Mouse (Mus musculus): ENCODE data around the gene Gm29133. TPM values are rescaled to one million over a fixed set of nuclear protein-coding genes. Genes with fewer than 3 reads are reported as not detected.

Gm29133 gene
- polyA plus RNA-seq (2014; fragmentation: Nextera tagmentation; extraction: Ambion mirVana) = not detected in 2 replicates

DNA sequence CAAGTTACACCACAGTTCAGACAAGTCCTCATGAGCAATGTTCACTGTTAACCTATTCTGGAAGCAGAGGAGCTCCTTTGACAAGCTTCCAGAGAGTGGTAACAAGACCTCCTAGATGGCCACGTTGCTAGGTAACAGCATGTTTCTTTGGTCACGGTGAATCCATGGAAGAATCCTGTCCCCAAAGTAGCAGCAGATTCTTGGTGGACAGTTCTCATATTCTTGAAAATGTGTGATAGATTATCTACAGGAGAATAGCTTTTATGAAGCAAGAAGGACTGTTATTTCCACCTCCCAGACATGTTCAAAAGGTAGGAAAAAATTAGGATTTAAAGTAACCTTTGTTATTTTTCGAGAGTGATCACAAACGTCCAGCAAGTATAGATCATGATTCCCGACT is at the start of gene Gm29133:
TSS of gene Gm29133 (plus strand) at position 301 of the 400 bp plus-strand sequence.
- no peak for ATAC-seq (replicated peaks; ENCODE audit: low FRiP score)
- no peaks in the 10 kb centered on the region for H3K27me3 ChIP-seq (ENCODE audit: control insufficient read depth, insufficient read depth, low read length)
- 69% methylated on average over 5 of the region's 5 CpGs for WGBS

DNA sequence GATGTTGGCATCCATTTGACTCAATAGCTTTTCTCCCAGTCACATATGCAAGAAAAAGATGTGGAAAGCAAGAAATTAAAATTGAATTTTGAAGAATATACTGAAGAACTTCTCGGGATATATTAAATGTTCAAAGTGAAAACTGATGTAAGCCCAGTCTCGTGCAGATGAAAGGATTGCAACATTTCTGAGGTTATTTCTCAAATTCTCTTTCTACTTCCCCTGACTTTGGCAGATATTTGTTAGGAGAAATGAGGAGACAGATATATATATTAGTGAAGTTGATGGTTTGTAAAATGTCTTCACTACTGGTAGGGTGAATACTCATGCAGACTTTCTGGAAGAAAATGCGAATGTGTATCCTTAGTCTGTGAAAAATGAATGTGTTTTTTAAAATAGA is 48.9 kb upstream of the Gm29133 start:
- no peaks in the 10 kb centered on the region for H3K36me3 ChIP-seq (ENCODE audit: control insufficient read depth, insufficient read depth, low read length)
- WGBS = 95% methylated on average over 3 of the region's 3 CpGs
- no peak overlapping the region for H3K27ac ChIP-seq (ENCODE audit: low read depth, low read length)
- H3K9me3 ChIP-seq (ENCODE audit: control insufficient read depth, low read length) = no peaks in the 10 kb centered on the region
- H3K4me1 ChIP-seq (replicated peaks; ENCODE audit: control insufficient read depth, insufficient read depth, low read length) = no peaks in the 10 kb centered on the region
- ATAC-seq (replicated peaks; ENCODE audit: low FRiP score) (no peak), DNase-seq (ENCODE audit: low spot score) (no peak)
- H3K9ac ChIP-seq (ENCODE audit: low read length) = no peak overlapping the region
- H3K4me3 ChIP-seq (ENCODE audit: low read depth, low read length) = no peak overlapping the region
- H3K4me2 ChIP-seq (ENCODE audit: low read depth, low read length, severe bottlenecking) = no peak overlapping the region
- no peaks in the 10 kb centered on the region for H3K27me3 ChIP-seq (ENCODE audit: control insufficient read depth, insufficient read depth, low read length)

More for the DNA sequence above, at the start of gene Gm29133:
- Histone ChIP-seq H3K27ac (ENCODE audit: low read depth, low read length) (no peak within 1 kb of the TSS), H3K9ac (ENCODE audit: low read length) (no peak within 1 kb of the TSS), H3K4me2 (ENCODE audit: low read depth, low read length, severe bottlenecking) (no peak within 1 kb of the TSS), H3K4me3 (ENCODE audit: low read depth, low read length) (no peak within 1 kb of the TSS), H3K36me3 (ENCODE audit: control insufficient read depth, insufficient read depth, low read length) (no peaks in the 10 kb centered on the region), H3K9me3 (ENCODE audit: control insufficient read depth, low read length) (no peaks in the 10 kb centered on the region), H3K4me1 (replicated peaks; ENCODE audit: control insufficient read depth, insufficient read depth, low read length) (no peaks in the 10 kb centered on the region)
- no peak for DNase-seq (ENCODE audit: low spot score)

DNA sequence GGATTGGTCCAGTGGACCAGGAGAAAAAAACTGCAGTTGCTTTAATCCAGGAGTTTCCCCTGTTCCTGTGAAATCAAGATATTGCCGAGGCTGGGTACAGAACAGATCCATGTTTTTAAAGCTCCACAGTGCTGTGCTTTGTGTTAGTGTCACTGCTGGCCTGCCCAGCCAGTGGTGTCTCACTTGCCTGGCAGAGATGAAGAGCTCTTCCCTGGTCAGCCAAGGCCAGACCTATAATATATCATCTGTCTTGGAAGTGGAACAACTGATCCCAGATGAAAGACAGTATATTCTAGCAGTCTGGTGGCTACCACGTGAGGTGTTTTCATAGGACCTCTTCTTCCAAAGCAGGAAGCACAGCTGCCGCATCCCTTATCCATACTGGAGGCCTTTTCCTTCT is 46.7 kb upstream of the Gm29133 start:
- H3K4me1 ChIP-seq (replicated peaks; ENCODE audit: control insufficient read depth, insufficient read depth, low read length) = no peaks in the 10 kb centered on the region
- H3K9me3 ChIP-seq (ENCODE audit: control insufficient read depth, low read length) = no peaks in the 10 kb centered on the region
- H3K27me3 ChIP-seq (ENCODE audit: control insufficient read depth, insufficient read depth, low read length) = no peaks in the 10 kb centered on the region
- no peak overlapping the region for H3K4me2 ChIP-seq (ENCODE audit: low read depth, low read length, severe bottlenecking)
- WGBS = 88% methylated on average over 3 of the region's 3 CpGs
- no peak for ATAC-seq (replicated peaks; ENCODE audit: low FRiP score)
- no peak overlapping the region for H3K4me3 ChIP-seq (ENCODE audit: low read depth, low read length)
- H3K27ac ChIP-seq (ENCODE audit: low read depth, low read length) = no peak overlapping the region
- DNase-seq (ENCODE audit: low spot score) = no peak
- no peak overlapping the region for H3K9ac ChIP-seq (ENCODE audit: low read length)
- H3K36me3 ChIP-seq (ENCODE audit: control insufficient read depth, insufficient read depth, low read length) = no peaks in the 10 kb centered on the region

DNA sequence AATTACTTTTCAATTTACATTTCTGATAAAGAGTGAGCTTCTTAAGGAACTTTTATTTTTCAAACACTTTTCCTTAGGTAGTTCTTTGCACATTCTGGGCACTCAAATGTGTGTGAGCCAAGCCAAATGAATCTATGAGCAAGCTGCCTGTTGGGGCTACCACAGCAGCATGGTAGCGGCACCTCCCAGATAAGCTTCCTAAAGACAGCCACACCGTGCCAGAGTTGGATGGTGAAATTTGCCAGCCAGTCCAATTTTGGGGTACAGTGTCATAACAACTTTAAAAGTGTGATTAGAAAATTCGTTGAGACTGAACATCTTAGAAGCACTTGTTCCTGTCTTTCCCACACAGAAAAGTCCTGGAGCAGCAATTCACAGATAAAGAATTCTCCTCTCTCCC is 41.5 kb upstream of the Gm29133 start:
- Histone ChIP-seq H3K36me3 (ENCODE audit: control insufficient read depth, insufficient read depth, low read length) (no peaks in the 10 kb centered on the region), H3K9ac (ENCODE audit: low read length) (no peak overlapping the region), H3K27me3 (ENCODE audit: control insufficient read depth, insufficient read depth, low read length) (no peaks in the 10 kb centered on the region), H3K4me2 (ENCODE audit: low read depth, low read length, severe bottlenecking) (no peak overlapping the region), H3K4me1 (replicated peaks; ENCODE audit: control insufficient read depth, insufficient read depth, low read length) (no peaks in the 10 kb centered on the region), H3K27ac (ENCODE audit: low read depth, low read length) (no peak overlapping the region), H3K9me3 (ENCODE audit: control insufficient read depth, low read length) (no peaks in the 10 kb centered on the region), H3K4me3 (ENCODE audit: low read depth, low read length) (no peak overlapping the region)
- ATAC-seq (replicated peaks; ENCODE audit: low FRiP score) (no peak), DNase-seq (ENCODE audit: low spot score) (no peak)
- 82% methylated on average over 3 of the region's 3 CpGs for WGBS

DNA sequence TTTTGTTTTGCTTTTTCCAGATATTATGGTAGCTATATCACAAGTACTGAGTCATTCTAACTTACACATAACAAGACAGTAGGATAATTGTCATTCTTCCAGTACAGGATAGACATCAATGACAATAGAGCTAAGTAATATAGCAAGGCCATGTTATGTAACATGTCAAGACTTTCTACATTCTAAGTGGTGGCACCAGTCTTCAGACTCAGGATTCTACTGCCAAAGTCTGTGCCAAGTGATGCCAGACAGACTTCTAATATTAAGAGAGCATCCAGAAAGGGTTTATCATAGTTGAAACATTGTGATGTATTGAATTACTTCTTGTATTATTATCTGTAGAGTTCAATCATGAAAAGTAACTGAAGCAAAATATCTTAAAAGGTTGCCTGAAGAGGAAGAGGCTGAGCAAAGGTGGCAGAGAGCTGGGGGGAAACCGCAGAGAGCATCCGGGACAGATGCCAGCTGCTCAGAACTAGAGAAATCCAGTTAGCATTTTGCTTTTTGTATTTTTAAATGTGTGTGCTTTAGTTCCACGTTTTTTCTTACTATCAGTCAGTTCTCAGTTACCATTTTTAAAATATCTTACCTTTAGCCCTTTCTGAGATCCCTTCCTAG is 34.2 kb upstream of the Gm29133 start:
- Histone ChIP-seq H3K9ac (ENCODE audit: low read length) (no peak overlapping the region), H3K4me2 (ENCODE audit: low read depth, low read length, severe bottlenecking) (no peak overlapping the region), H3K9me3 (ENCODE audit: control insufficient read depth, low read length) (no peaks in the 10 kb centered on the region), H3K36me3 (ENCODE audit: control insufficient read depth, insufficient read depth, low read length) (no peaks in the 10 kb centered on the region), H3K4me1 (replicated peaks; ENCODE audit: control insufficient read depth, insufficient read depth, low read length) (no peaks in the 10 kb centered on the region), H3K27ac (ENCODE audit: low read depth, low read length) (no peak overlapping the region), H3K27me3 (ENCODE audit: control insufficient read depth, insufficient read depth, low read length) (no peaks in the 10 kb centered on the region), H3K4me3 (ENCODE audit: low read depth, low read length) (no peak overlapping the region)
- no peak for DNase-seq (ENCODE audit: low spot score)
- no peak for ATAC-seq (replicated peaks; ENCODE audit: low FRiP score)
- WGBS = 76% methylated on average over 3 of the region's 3 CpGs

DNA sequence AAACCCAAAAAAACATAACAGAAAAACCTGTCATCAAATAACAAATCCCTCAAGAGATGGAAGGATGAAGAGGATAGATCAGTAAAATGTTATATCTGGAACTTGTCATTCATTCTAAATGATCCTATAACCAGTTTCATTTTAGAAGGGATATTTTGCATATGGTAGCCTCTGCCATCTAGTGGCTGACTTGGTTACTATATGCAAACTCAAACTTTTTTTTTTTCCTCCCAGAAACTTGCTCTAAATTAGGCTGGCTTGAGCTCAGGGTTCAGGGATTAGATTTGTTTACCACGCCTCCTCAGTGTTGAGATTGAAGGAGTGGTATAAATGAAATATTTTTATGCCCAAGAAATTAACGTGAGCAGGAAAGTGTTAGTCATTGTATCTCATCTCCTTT is 27.3 kb upstream of the Gm29133 start:
- no peak overlapping the region for H3K4me2 ChIP-seq (ENCODE audit: low read depth, low read length, severe bottlenecking)
- H3K4me3 ChIP-seq (ENCODE audit: low read depth, low read length) = no peak overlapping the region
- no peaks in the 10 kb centered on the region for H3K36me3 ChIP-seq (ENCODE audit: control insufficient read depth, insufficient read depth, low read length)
- WGBS = 34% methylated on average over 2 of the region's 2 CpGs
- DNase-seq (ENCODE audit: low spot score) (no peak), ATAC-seq (replicated peaks; ENCODE audit: low FRiP score) (0 out of 2 replicates have a peak, but pooled peaks have one; percentile 18)
- H3K4me1 ChIP-seq (replicated peaks; ENCODE audit: control insufficient read depth, insufficient read depth, low read length) = no peaks in the 10 kb centered on the region
- no peak overlapping the region for H3K9ac ChIP-seq (ENCODE audit: low read length)
- H3K9me3 ChIP-seq (ENCODE audit: control insufficient read depth, low read length) = no peaks in the 10 kb centered on the region
- H3K27me3 ChIP-seq (ENCODE audit: control insufficient read depth, insufficient read depth, low read length) = no peaks in the 10 kb centered on the region
- H3K27ac ChIP-seq (ENCODE audit: low read depth, low read length) = no peak overlapping the region

DNA sequence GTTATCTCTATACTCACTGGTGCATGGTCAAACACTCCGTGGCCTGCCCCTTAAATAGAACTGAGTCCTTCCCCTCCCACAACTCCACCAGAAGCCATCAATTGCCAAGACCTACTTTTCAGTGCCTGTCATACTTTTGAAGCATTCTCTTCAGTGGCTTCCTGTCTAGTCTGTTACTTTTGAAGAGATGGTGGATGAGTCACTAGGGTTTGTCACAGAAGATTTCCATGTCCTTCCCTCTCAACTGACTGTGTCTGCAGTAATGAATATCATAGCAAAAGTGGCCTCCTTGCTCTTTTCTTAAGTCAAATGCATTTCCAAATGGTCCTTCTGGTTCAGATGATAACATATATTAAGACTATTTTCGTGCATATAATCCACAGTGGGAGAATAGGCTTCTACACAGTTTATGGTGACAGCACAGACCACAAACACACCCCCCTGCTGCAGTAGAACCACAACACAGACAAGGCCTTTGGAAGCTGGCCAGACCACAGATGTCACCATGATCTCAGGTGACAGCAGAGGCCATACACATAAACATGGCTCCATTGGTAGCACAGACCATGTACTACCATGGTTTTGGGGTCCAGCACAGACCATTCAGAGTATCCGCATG is 16.9 kb upstream of the Gm29133 start:
- no peak for DNase-seq (ENCODE audit: low spot score)
- Histone ChIP-seq H3K36me3 (ENCODE audit: control insufficient read depth, insufficient read depth, low read length) (no peaks in the 10 kb centered on the region), H3K27ac (ENCODE audit: low read depth, low read length) (no peak overlapping the region), H3K4me1 (replicated peaks; ENCODE audit: control insufficient read depth, insufficient read depth, low read length) (no peaks in the 10 kb centered on the region), H3K9me3 (ENCODE audit: control insufficient read depth, low read length) (no peaks in the 10 kb centered on the region), H3K4me3 (ENCODE audit: low read depth, low read length) (no peak overlapping the region), H3K4me2 (ENCODE audit: low read depth, low read length, severe bottlenecking) (no peak overlapping the region), H3K27me3 (ENCODE audit: control insufficient read depth, insufficient read depth, low read length) (no peaks in the 10 kb centered on the region), H3K9ac (ENCODE audit: low read length) (no peak overlapping the region)
- 87% methylated on average over 3 of the region's 3 CpGs for WGBS
- ATAC-seq (replicated peaks; ENCODE audit: low FRiP score) = no peak

DNA sequence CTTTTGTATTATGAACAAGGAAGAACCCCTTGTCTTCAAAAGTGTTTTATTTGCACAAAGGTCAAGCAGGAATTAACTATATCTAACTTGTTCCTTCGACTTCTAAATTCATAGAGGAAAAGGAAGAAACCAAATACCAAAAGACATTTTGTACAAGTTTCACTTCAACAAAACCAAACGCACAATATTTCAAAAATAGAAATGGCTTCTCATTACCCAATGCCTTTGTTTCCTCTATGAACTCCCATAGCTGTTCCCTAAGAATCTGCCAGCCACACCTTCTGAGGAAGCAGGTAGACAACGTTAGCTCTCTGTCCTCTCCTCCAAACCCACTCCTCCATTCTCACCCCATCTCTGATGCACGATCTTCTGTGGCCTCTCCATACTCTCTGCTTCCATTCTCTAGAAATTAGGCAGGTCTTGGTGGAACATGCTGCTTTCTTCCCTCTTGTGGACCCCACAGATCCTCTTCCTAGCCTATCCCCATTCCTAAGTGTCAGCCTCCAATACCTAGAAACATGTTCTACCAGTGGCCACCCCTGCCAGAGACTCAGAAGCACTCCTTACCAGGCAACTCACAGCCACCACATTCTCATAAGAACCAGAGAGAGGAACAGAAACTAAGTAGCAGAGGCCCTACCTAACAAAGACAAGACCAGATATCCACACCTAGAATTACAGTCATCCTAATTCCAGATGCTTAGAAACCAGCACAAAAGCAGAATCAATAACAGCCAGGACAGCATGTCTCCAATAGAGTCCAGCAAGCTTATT is 4.1 kb upstream of the Gm29133 start:
- DNase-seq (ENCODE audit: low spot score) (no peak), ATAC-seq (replicated peaks; ENCODE audit: low FRiP score) (no peak)
- Histone ChIP-seq H3K4me2 (ENCODE audit: low read depth, low read length, severe bottlenecking) (no peak overlapping the region), H3K9me3 (ENCODE audit: control insufficient read depth, low read length) (no peaks in the 10 kb centered on the region), H3K27ac (ENCODE audit: low read depth, low read length) (no peak overlapping the region), H3K27me3 (ENCODE audit: control insufficient read depth, insufficient read depth, low read length) (no peaks in the 10 kb centered on the region), H3K36me3 (ENCODE audit: control insufficient read depth, insufficient read depth, low read length) (no peaks in the 10 kb centered on the region), H3K4me3 (ENCODE audit: low read depth, low read length) (no peak overlapping the region), H3K4me1 (replicated peaks; ENCODE audit: control insufficient read depth, insufficient read depth, low read length) (no peaks in the 10 kb centered on the region), H3K9ac (ENCODE audit: low read length) (no peak overlapping the region)
- 80% methylated on average over 4 of the region's 4 CpGs for WGBS
